Mouse (Mus musculus) forebrain, embryonic 11.5 days (tissue): ENCODE data around the gene Gstp2. TPM values are rescaled to one million over a fixed set of nuclear protein-coding genes. Genes with fewer than 3 reads are reported as not detected.

ENCODE experiments used
- ATAC-seq: fragments of 200-750 bp; cut with Nextera tagmentation; replicated peaks from 2 replicates; pipeline ENCODE4 v1.8.0; 2017; ENCODE audit warnings: moderate TSS enrichment; ENCODE audit not compliant: low FRiP score
- DNase-seq: peaks from one replicate; pipeline ENCODE4 v3.0.0-alpha.2; 2017; ENCODE audit warnings: low spot score
- H3K27ac ChIP-seq: fragments of 300-500 bp; sonication (generic); 2 replicates; pipeline ENCODE4 v1.5.1; 2014; ENCODE audit warnings: low read depth, low read length
- H3K27me3 ChIP-seq: fragments of 300-500 bp; sonication (generic); 2 replicates; pipeline ENCODE4 v1.6.1; 2014; ENCODE audit warnings: mild to moderate bottlenecking, low read length, mixed read lengths; ENCODE audit not compliant: control insufficient read depth, insufficient read depth
- H3K36me3 ChIP-seq: fragments of 300-500 bp; sonication (generic); 2 replicates; pipeline ENCODE4 v1.6.1; 2014; ENCODE audit warnings: mild to moderate bottlenecking, low read length, moderate library complexity, mixed read lengths; ENCODE audit not compliant: control insufficient read depth, insufficient read depth
- H3K4me1 ChIP-seq: fragments of 300-500 bp; sonication (generic); replicated peaks from 2 replicates; pipeline ENCODE4 v1.6.1; 2014; ENCODE audit warnings: low read length, mixed read lengths; ENCODE audit not compliant: control insufficient read depth, insufficient read depth
- H3K4me2 ChIP-seq: fragments of 300-500 bp; sonication (generic); 2 replicates; pipeline ENCODE4 v1.6.1; 2014; ENCODE audit warnings: low read depth, mild to moderate bottlenecking, low read length, moderate library complexity, mixed read lengths; ENCODE audit not compliant: severe bottlenecking
- H3K4me3 ChIP-seq: fragments of 300-500 bp; sonication (generic); 2 replicates; pipeline ENCODE4 v1.5.1; 2014; ENCODE audit warnings: low read depth, low read length
- H3K9ac ChIP-seq: fragments of 300-500 bp; sonication (generic); 2 replicates; pipeline ENCODE4 v1.6.1; 2014; ENCODE audit warnings: low read length
- H3K9me3 ChIP-seq: fragments of 300-500 bp; sonication (generic); 2 replicates; pipeline ENCODE4 v1.6.1; 2016; ENCODE audit warnings: low read length, mixed read lengths; ENCODE audit not compliant: control insufficient read depth
- WGBS: fragments of 180-500 bp; shearing (Covaris S2); extraction: QIAGEN DNeasy Blood & Tissue Kit; methylation state at CpG from one replicate; pipeline ENCODE4 v1.1.7; 2014; 5-methylcytosine and 5-hydroxymethylcytosine counted together
- polyA plus RNA-seq: library from polyadenylated mRNA; unstranded; fragments of >200 nt; fragmentation: Nextera tagmentation; extraction: Ambion mirVana; gene quantifications from 2 replicates; pipeline ENCODE4 v1.2.1, GENCODE M21; 2014

The Gstp2 gene
- 1.4 and 1.8 TPM in 2 replicates for polyA plus RNA-seq

- 63% methylated on average over 16 of the region's 16 CpGs for WGBS
- no peaks in the 10 kb centered on the region for H3K27me3 ChIP-seq
- H3K9ac ChIP-seq = no peak within 1 kb of the TSS
- no peaks in the 10 kb centered on the region for H3K9me3 ChIP-seq
- no peaks in the 10 kb centered on the region for H3K36me3 ChIP-seq
- no peak within 1 kb of the TSS for H3K4me3 ChIP-seq
- H3K4me1 ChIP-seq = no peaks in the 10 kb centered on the region
- H3K4me2 ChIP-seq = no peak within 1 kb of the TSS
- no peak within 1 kb of the TSS for H3K27ac ChIP-seq
- DNase-seq = no peak
- ATAC-seq = no peak
Measured at GRCm38 (mm10) chr19:4045966-4046865, at the start of gene Gstp2. Gene Gstp2 (minus strand): TSS chr19:4046023.

- Histone ChIP-seq H3K9me3 (no peaks in the 10 kb centered on the region), H3K9ac (no peak overlapping the region), H3K4me2 (no peak overlapping the region), H3K27me3 (no peaks in the 10 kb centered on the region), H3K4me3 (no peak overlapping the region), H3K27ac (no peak overlapping the region), H3K4me1 (peaks cover 8% of the 10 kb centered on the region; the same call in 1 of the 2 replicates), H3K36me3 (no peaks in the 10 kb centered on the region)
- 84% methylated on average over 5 of the region's 5 CpGs for WGBS
- DNase-seq = no peak
- ATAC-seq = no peak
Measured at GRCm38 (mm10) chr19:4094774-4095303, 49.0 kb upstream of the Gstp2 start.

GRCm38 (mm10) chr19:4094348-4094747, 48.5 kb upstream of the Gstp2 start:
- Histone ChIP-seq H3K27me3 (no peaks in the 10 kb centered on the region), H3K4me2 (no peak overlapping the region), H3K9me3 (no peaks in the 10 kb centered on the region), H3K4me3 (no peak overlapping the region), H3K4me1 (peaks cover 7% of the 10 kb centered on the region; the same call in 1 of the 2 replicates), H3K36me3 (no peaks in the 10 kb centered on the region), H3K9ac (no peak overlapping the region), H3K27ac (no peak overlapping the region)
- DNase-seq = no peak
- ATAC-seq = no peak
- WGBS = 88% methylated on average over 3 of the region's 3 CpGs

DNA sequence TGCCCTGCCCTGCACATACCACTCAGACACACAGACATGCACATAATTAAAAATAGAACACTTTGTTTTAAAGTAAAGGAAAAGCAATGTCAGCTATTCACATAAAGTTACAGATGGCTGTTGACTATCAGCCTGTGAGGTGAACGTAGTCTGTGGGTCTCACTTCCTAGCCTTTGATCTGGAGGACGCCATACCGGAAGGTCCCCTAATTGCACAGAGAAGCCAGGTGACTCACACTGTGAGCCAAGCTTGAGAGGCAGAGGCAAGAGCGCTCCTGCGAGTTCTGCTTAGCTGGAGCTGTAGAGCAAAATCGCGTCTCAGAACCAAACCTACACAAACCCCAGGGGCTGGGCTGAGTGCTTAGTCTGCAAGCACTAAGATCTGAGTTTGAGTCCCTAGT, 47.9 kb upstream of the Gstp2 start:
- Histone ChIP-seq H3K4me3 (no peak overlapping the region), H3K4me1 (peaks cover 5% of the 10 kb centered on the region; the same call in 1 of the 2 replicates), H3K9me3 (no peaks in the 10 kb centered on the region), H3K36me3 (no peaks in the 10 kb centered on the region), H3K9ac (no peak overlapping the region), H3K27ac (no peak overlapping the region), H3K27me3 (no peaks in the 10 kb centered on the region), H3K4me2 (no peak overlapping the region)
- DNase-seq (no peak), ATAC-seq (no peak)
- 81% methylated on average over 7 of the region's 7 CpGs for WGBS

GRCm38 (mm10) chr19:4092750-4093149, 46.9 kb upstream of the Gstp2 start:
- DNase-seq (no peak), ATAC-seq (no peak)
- Histone ChIP-seq H3K27ac (no peak overlapping the region), H3K36me3 (no peaks in the 10 kb centered on the region), H3K4me2 (no peak overlapping the region), H3K9me3 (no peaks in the 10 kb centered on the region), H3K27me3 (no peaks in the 10 kb centered on the region), H3K9ac (no peak overlapping the region), H3K4me1 (peaks cover 2% of the 10 kb centered on the region; the same call in 1 of the 2 replicates), H3K4me3 (no peak overlapping the region)
- whole genome bisulfite sequencing = 88% methylated on average over 3 of the region's 3 CpGs

GRCm38 (mm10) chr19:4091383-4091782, 45.6 kb upstream of the Gstp2 start:
- no peaks in the 10 kb centered on the region for H3K27me3 ChIP-seq
- no peaks in the 10 kb centered on the region for H3K36me3 ChIP-seq
- H3K27ac ChIP-seq = no peak overlapping the region
- WGBS = 68% methylated on average over 2 of the region's 2 CpGs
- no peak overlapping the region for H3K9ac ChIP-seq
- H3K9me3 ChIP-seq = no peaks in the 10 kb centered on the region
- H3K4me3 ChIP-seq = no peak overlapping the region
- H3K4me1 ChIP-seq = no peaks in the 10 kb centered on the region; the same call in 1 of the 2 replicates
- no peak for DNase-seq
- no peak overlapping the region for H3K4me2 ChIP-seq
- no peak for ATAC-seq

DNA sequence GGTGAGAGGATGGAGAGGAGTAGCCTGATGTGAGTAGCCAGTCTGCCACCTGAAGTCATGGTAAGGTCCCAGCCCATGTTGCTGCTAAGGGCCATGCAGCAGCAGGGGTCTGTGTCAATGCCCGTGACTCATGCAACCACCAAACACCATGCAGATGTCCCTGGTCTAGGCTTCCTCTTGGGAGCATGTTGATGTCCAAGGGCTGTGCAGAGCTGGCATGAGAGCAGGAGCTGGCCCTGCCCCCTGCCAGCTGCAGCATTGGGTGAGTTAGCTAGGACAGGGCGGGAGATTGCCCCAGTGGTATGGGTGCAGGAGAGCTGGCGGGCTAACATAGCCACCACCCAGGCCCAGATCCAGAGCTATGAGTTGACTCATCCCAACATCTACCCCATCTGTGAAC, 44.6 kb upstream of the Gstp2 start:
- DNase-seq = no peak
- 90% methylated on average over 3 of the region's 3 CpGs for WGBS
- no peak for ATAC-seq

DNA sequence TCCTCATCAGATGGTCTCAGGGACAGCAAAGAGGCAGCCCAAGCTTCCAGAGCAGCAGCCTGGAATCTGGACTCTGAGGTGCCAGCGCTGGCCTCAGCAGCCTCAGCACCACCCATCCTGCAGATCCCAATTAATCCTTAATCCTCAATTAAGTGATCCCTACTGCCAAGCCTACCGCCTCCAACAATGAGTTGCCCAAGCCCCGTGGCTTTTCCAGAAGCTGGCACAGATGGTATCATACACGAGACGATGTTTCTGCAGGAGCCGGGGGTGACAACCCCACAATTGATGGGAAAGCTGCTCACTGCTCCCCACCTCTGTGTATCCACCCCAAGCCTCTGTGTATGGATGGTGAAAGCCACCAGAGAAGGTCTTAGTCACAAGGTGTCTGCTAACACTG, 43.3 kb upstream of the Gstp2 start:
- no peak overlapping the region for H3K4me3 ChIP-seq
- ATAC-seq = no peak
- 65% methylated on average over 6 of the region's 6 CpGs for WGBS
- no peak overlapping the region for H3K27ac ChIP-seq
- no peak for DNase-seq
- no peaks in the 10 kb centered on the region for H3K4me1 ChIP-seq
- no peak overlapping the region for H3K4me2 ChIP-seq
- no peak overlapping the region for H3K9ac ChIP-seq
- H3K9me3 ChIP-seq = no peaks in the 10 kb centered on the region
- H3K36me3 ChIP-seq = no peaks in the 10 kb centered on the region
- H3K27me3 ChIP-seq = no peaks in the 10 kb centered on the region

More for the DNA sequence above, 44.6 kb upstream of the Gstp2 start:
- H3K36me3 ChIP-seq = no peaks in the 10 kb centered on the region
- H3K9me3 ChIP-seq = no peaks in the 10 kb centered on the region
- no peak overlapping the region for H3K27ac ChIP-seq
- H3K9ac ChIP-seq = no peak overlapping the region
- no peaks in the 10 kb centered on the region for H3K27me3 ChIP-seq
- no peak overlapping the region for H3K4me2 ChIP-seq
- no peak overlapping the region for H3K4me3 ChIP-seq
- H3K4me1 ChIP-seq = no peaks in the 10 kb centered on the region
